Mouse (Mus musculus): ENCODE results near the gene Chrnb1. TPM values are rescaled to one million over a fixed set of nuclear protein-coding genes. Genes with fewer than 3 reads are reported as not detected.

Chrnb1 gene
- polyA plus RNA-seq, 1 experiment from 2014 or later, result 12.1 TPM

GRCm38 (mm10) chr11:69763551-69763950 lies 32.2 kb downstream of the Chrnb1 start:
- Histone ChIP-seq H3K4me1 (ENCODE audit: insufficient read depth) (peaks cover 21% of the 10 kb centered on the region), H3K9me3 (ENCODE audit: low read depth, low read length) (no peaks in the 10 kb centered on the region), H3K36me3 (ENCODE audit: insufficient read depth) (no peaks in the 10 kb centered on the region), H3K27ac (ENCODE audit: low read depth) (no peak overlapping the region), H3K9ac (no peak overlapping the region), H3K4me2 (no peak overlapping the region), H3K27me3 (ENCODE audit: insufficient read depth, low read length) (no peaks in the 10 kb centered on the region), H3K4me3 (ENCODE audit: low read depth, low read length) (no peak overlapping the region)
- peak; percentile 42 for TF ChIP-seq CTCF (IDR thresholded peaks at IDR 0.05; ENCODE audit: low read depth)
- 66% methylated on average over 7 of the region's 7 CpGs for WGBS
- ATAC-seq (ENCODE audit: insufficient read depth), result no peak
- no peak for DNase-seq

DNA sequence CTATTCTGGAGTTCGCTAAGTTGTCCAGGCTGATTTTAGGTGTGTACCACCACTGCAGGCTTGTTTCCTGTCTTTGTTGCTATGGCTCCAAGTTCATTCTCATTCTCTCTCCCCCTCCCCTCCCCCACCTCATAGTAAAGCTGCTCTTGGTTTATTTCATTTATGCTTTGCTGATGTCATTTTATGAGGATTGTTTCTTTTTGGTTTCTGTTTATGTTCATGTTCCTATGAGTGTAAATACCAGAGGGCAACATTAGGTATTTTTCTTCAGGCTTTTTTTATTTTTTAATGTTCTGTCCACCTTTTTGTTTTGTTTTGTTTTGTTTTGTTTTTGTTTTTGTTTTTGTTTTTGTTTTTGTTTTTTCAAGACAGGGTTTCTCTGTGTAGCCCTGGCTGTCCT lies 33.9 kb downstream of the Chrnb1 start, which contains the start of gene Slc35g3:
TSS of gene Slc35g3 (minus strand) at position 101 of the 400 bp plus-strand sequence.
- 71% methylated on average over 1 of the region's 1 CpGs for WGBS
- H3K9me3 ChIP-seq (ENCODE audit: low read depth, low read length), result no peaks in the 10 kb centered on the region
- no peak for DNase-seq
- no peak for TF ChIP-seq CTCF (IDR thresholded peaks at IDR 0.05; ENCODE audit: low read depth)
- H3K4me1 ChIP-seq (ENCODE audit: insufficient read depth), result peaks cover 21% of the 10 kb centered on the region
- no peaks in the 10 kb centered on the region for H3K36me3 ChIP-seq (ENCODE audit: insufficient read depth)
- no peak within 1 kb of the TSS for H3K9ac ChIP-seq
- H3K27ac ChIP-seq (ENCODE audit: low read depth), result no peak within 1 kb of the TSS
- no peak within 1 kb of the TSS for H3K4me3 ChIP-seq (ENCODE audit: low read depth, low read length)
- no peaks in the 10 kb centered on the region for H3K27me3 ChIP-seq (ENCODE audit: insufficient read depth, low read length)
- no peak within 1 kb of the TSS for H3K4me2 ChIP-seq
- no peak for ATAC-seq (ENCODE audit: insufficient read depth)

DNA sequence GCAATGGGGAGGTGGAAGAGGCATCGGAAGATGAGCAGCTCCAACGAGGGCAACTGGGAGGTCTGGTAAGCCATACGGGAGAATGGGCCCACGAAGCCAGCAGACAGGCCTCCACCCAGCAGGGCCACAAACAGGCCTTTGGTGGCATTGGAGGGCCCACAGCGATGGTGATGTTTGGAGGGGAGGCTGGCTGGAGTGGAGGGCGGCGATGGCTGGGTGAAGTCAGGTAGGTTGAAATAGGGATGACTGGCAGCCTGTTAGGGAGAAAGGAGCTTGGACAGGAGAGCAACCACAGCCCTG lies 34.9 kb downstream of the Chrnb1 start:
- Histone ChIP-seq H3K4me2 (no peak overlapping the region), H3K9ac (no peak overlapping the region), H3K4me3 (ENCODE audit: low read depth, low read length) (no peak overlapping the region), H3K4me1 (ENCODE audit: insufficient read depth) (peaks cover 20% of the 10 kb centered on the region), H3K27me3 (ENCODE audit: insufficient read depth, low read length) (no peaks in the 10 kb centered on the region), H3K9me3 (ENCODE audit: low read depth, low read length) (no peaks in the 10 kb centered on the region), H3K27ac (ENCODE audit: low read depth) (no peak overlapping the region), H3K36me3 (ENCODE audit: insufficient read depth) (0 out of 2 replicates have a peak, but pooled peaks cover 4% of the 10 kb centered on the region)
- ATAC-seq (ENCODE audit: insufficient read depth) (no peak), DNase-seq (no peak)
- 91% methylated on average over 7 of the region's 7 CpGs for WGBS
- TF ChIP-seq CTCF (IDR thresholded peaks at IDR 0.05; ENCODE audit: low read depth), result no peak

GRCm38 (mm10) chr11:69760160-69760900 lies 35.4 kb downstream of the Chrnb1 start:
- peaks cover 20% of the 10 kb centered on the region for H3K4me1 ChIP-seq (ENCODE audit: insufficient read depth)
- 80% methylated on average over 14 of the region's 14 CpGs for WGBS

DNA sequence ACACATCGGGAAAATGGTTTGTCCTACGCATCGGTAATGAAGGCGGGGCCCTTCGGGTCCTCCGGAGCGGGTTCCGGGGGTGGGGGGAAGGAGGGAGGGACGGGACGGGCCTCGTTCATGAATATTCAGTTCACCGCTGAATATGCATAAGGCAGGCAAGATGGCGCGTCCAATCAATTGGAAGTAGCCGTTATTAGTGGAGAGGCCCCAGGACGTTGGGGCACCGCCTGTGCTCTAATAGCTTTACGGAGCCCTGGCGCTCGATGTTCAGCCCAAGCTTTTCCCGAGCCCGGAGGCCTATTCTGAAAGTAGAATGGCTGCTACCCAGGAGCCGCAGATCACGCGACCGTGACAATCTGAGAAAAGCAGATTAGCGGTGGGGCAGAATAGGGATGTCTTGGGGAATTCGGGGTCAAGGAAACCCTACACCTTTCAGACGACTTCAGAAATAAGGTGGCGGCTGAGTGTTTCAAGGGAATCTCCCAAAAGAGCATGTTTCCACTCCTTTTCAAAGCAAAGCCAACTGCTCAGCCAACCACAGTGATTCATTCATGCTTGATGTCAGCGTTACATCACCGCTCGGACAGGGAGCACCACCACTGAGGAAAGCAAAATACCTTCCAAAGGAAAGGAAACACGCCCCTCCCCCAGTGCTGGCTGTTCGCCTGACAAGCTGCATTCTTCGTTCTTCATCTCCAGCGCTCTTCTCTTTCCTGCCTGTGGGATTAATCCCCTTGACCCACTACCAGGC lies 36.6 kb downstream of the Chrnb1 start:
- Histone ChIP-seq H3K9me3 (ENCODE audit: low read depth, low read length) (no peaks in the 10 kb centered on the region), H3K4me3 (ENCODE audit: low read depth, low read length) (peak overlapping the region; percentile 54), H3K27me3 (ENCODE audit: insufficient read depth, low read length) (no peaks in the 10 kb centered on the region), H3K36me3 (ENCODE audit: insufficient read depth) (0 out of 2 replicates have a peak, but pooled peaks cover 4% of the 10 kb centered on the region), H3K27ac (ENCODE audit: low read depth) (peak overlapping the region; percentile 99), H3K4me1 (ENCODE audit: insufficient read depth) (peaks cover 20% of the 10 kb centered on the region), H3K9ac (peak overlapping the region; percentile 84), H3K4me2 (peak overlapping the region; percentile 88)
- TF ChIP-seq CTCF (IDR thresholded peaks at IDR 0.05; ENCODE audit: low read depth), result no peak
- WGBS, result under 1% methylated on average over 37 of the region's 37 CpGs
- ATAC-seq (ENCODE audit: insufficient read depth) (peak; percentile 90), DNase-seq (peak; percentile 95)

More at GRCm38 (mm10) chr11:69760160-69760900, 35.4 kb downstream of the Chrnb1 start:
- ATAC-seq (ENCODE audit: insufficient read depth), result no peak
- Histone ChIP-seq H3K27me3 (ENCODE audit: insufficient read depth, low read length) (no peaks in the 10 kb centered on the region), H3K4me3 (ENCODE audit: low read depth, low read length) (peak overlapping the region; percentile 54; the same call in 1 of the 2 replicates), H3K9me3 (ENCODE audit: low read depth, low read length) (no peaks in the 10 kb centered on the region), H3K4me2 (peak overlapping the region; percentile 88), H3K36me3 (ENCODE audit: insufficient read depth) (0 out of 2 replicates have a peak, but pooled peaks cover 4% of the 10 kb centered on the region), H3K27ac (ENCODE audit: low read depth) (peak overlapping the region; percentile 99), H3K9ac (peak overlapping the region; percentile 84)
- TF ChIP-seq CTCF (IDR thresholded peaks at IDR 0.05; ENCODE audit: low read depth), result no peak
- DNase-seq, result no peak

DNA sequence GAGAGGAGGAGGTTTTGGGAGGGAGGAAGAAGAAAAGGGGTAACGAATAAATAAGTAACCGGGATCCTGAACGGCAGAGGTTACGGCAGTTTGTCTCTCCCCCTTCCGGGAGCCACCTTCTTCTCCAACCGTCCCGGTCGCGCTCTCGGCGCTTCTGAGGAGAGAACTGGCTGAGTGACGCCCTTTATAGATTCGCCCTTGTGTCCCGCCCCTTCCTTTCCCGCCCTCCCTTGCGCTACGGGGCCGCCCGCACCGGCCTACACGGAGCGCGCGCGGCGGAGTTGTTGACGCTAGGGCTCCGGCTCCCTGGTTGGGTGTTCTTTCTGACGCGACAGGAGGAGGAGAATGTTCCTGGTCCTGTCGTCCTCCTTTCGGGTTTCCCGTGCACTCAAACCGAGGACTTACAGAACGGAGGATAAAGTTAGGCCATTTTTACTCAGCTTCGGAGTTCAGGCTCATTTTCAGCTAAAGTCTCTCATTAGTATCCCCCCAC lies 37.2 kb downstream of the Chrnb1 start, which contains the start of gene Polr2a:
TSS of gene Polr2a (minus strand) at position 160 of the 493 bp plus-strand sequence.
- peaks cover 20% of the 10 kb centered on the region for H3K4me1 ChIP-seq (ENCODE audit: insufficient read depth)
- H3K9me3 ChIP-seq (ENCODE audit: low read depth, low read length), result no peaks in the 10 kb centered on the region
- H3K27ac ChIP-seq (ENCODE audit: low read depth), result peak within 1 kb of the TSS; percentile 99
- TF ChIP-seq CTCF (IDR thresholded peaks at IDR 0.05; ENCODE audit: low read depth), result no peak
- H3K4me2 ChIP-seq, result peak within 1 kb of the TSS; percentile 88
- peak within 1 kb of the TSS; percentile 54 for H3K4me3 ChIP-seq (ENCODE audit: low read depth, low read length)
- ATAC-seq (ENCODE audit: insufficient read depth) (peak; percentile 94), DNase-seq (peak; percentile 99)
- 0 out of 2 replicates have a peak, but pooled peaks cover 4% of the 10 kb centered on the region for H3K36me3 ChIP-seq (ENCODE audit: insufficient read depth)
- H3K27me3 ChIP-seq (ENCODE audit: insufficient read depth, low read length), result no peaks in the 10 kb centered on the region
- peak within 1 kb of the TSS; percentile 84 for H3K9ac ChIP-seq
- 0% methylated on average over 36 of the region's 36 CpGs for WGBS

GRCm38 (mm10) chr11:69758090-69758456 lies 37.7 kb downstream of the Chrnb1 start:
- no peak for TF ChIP-seq CTCF (IDR thresholded peaks at IDR 0.05; ENCODE audit: low read depth)
- peak overlapping the region; percentile 88 for H3K4me2 ChIP-seq
- peaks cover 20% of the 10 kb centered on the region for H3K4me1 ChIP-seq (ENCODE audit: insufficient read depth)
- 0% methylated on average over 23 of the region's 26 CpGs for WGBS
- H3K36me3 ChIP-seq (ENCODE audit: insufficient read depth), result 0 out of 2 replicates have a peak, but pooled peaks cover 4% of the 10 kb centered on the region
- peak overlapping the region; percentile 54 for H3K4me3 ChIP-seq (ENCODE audit: low read depth, low read length)
- peak overlapping the region; percentile 99 for H3K27ac ChIP-seq (ENCODE audit: low read depth)
- H3K9me3 ChIP-seq (ENCODE audit: low read depth, low read length), result no peaks in the 10 kb centered on the region
- ATAC-seq (ENCODE audit: insufficient read depth) (peak; percentile 83), DNase-seq (peak; percentile 98)
- H3K27me3 ChIP-seq (ENCODE audit: insufficient read depth, low read length), result no peaks in the 10 kb centered on the region
- H3K9ac ChIP-seq, result peak overlapping the region; percentile 84

Data from lung, embryonic 14.5 days (tissue).